Mouse (Mus musculus) kidney, adult 2 months (tissue): ENCODE data around the gene Rnf128.

Source experiments
- CTCF ChIP-seq: fragments of 200-500 bp; conservative IDR thresholded peaks from 2 replicates; pipeline ENCODE4 v1.5.1; 2011; ENCODE audit warnings: low read depth, mild to moderate bottlenecking, control low read depth, low read length, moderate library complexity, mixed read lengths; ENCODE audit not compliant: insufficient read depth, insufficient read length
- POLR2A ChIP-seq: fragments of 200-500 bp; IDR thresholded peaks from one replicate; pipeline ENCODE4 v1.6.1; 2011; ENCODE audit warnings: low read depth, low read length, control low read depth

DNA sequence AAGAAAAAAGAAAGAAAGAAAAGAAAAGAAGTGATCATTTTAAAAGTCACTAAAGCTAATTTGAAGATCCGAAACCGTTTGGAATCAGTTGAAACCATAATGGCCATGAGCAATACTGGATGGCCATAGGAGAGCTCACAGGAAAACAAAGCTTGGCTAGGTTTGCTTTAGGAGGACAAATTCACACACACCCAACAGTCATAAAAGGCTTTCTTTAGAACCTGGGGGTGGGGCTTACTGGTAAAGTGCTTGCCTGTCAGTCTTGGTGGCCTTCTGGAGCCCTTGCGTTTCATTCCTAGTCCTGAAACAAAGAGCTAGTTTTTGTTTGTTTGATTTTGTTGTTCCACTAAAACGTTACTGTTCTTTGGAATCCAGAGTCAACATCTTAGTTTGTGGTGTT, 71.6 kb downstream of the Rnf128 start:
- TF ChIP-seq CTCF, result no peak
- no peak for TF ChIP-seq POLR2A
